Mouse (Mus musculus) spleen, postnatal 4 days (tissue): ENCODE measurements around the gene E330009J07Rik.

Experiments
- DNase-seq, 2 experiments: peaks; one replicate each; pipeline ENCODE4 v3.0.0; 2022; ENCODE audit warnings: low spot score in 2 of 2

The E330009J07Rik gene

DNA sequence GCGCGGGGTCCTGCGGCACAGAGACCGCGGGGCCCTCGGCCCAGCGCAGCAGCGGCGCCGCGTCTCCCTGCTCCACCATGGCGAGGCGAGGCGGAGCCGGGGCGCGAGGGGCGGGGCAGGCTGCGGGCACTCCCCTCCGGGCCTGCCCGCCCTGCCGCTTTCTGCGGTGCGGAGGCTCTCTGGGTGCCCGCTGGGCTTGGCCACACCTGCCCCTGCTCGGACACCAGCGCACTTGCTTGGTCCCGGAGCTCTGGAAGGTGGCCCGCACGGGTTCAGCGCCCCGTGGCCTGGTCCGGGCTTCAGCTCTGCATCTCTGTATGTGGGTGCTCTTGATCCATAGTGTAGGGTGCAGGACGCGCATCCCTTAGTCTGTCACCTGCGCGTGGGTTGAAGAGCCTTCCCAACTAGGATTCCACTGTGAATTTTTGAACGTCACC, at the start of gene E330009J07Rik:
Gene E330009J07Rik, minus strand, starts transcription at position 89 of the 437 bp plus-strand sequence.
- DNase-seq, result peak; percentile 75 to 89

DNA sequence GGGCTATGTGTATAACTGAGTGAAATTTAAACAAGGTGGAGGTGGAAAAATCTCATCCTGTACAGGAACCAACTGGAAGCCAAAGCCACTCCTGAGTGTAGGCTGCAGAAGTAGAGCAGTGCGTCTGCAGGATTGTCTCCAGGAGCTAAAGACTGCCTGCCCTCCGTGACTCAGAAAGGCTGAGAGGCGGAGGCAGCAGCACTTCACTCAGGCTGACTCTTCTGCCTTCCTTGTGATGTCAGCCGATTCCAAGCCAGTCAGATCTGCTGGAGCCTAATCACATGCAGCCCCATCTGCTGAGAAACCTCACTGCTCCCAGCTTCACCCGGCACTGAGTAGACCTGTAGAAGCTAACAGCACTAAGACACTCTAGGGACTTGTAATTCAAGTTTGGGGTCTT, 46.4 kb upstream of the E330009J07Rik start:
- DNase-seq, result no peak

DNA sequence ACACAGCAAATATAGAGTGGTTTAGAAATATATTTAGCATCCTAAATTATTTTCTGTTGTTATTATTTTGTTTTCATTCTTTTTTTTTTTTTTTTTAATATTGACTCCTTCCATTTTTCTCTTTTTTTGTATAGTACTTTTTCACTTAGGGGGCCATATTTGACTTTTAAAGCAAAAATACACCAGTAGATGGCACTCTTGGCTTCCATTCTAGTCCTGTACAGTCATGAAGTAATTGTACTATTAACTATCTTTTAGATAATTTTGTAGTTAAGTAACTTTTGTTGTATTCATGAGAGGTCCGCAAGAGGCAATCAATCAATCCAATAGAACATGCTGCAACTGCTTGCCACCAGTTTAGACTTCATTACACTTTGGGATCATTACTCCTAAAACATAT, 43.8 kb upstream of the E330009J07Rik start:
- no peak for DNase-seq

DNA sequence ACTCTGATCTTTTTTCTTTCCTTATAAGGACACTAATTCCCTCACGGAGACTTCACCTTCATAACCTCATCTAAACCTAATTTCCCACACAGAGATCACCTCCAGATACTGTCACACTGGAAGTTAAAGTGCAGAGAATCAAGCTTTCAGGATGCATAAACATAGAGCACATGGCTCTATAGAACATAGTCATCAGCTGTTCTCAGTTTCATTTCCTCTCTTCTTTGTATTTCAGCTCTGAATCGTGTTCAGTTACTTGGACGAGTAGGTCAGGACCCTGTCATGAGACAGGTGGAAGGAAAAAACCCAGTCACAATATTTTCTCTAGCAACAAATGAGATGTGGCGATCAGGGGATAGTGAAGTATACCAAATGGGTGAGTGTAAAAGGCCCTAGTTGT, 40.2 kb upstream of the E330009J07Rik start:
- DNase-seq, result no peak

DNA sequence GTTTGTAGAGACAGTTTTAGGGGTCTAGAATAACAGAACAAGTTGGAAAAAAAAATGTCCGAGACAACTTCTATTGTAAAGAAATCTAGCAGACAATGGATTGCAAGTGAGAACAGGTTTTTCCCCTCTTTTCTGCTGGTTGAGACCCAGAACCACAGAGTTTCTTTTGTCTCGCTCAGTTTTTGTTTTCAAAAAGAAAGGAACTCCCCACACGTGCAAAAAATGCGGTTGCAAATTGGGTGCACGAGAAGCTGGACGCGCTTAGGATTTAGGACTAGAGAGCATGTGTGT, 35.7 kb upstream of the E330009J07Rik start:
- DNase-seq, result no peak

DNA sequence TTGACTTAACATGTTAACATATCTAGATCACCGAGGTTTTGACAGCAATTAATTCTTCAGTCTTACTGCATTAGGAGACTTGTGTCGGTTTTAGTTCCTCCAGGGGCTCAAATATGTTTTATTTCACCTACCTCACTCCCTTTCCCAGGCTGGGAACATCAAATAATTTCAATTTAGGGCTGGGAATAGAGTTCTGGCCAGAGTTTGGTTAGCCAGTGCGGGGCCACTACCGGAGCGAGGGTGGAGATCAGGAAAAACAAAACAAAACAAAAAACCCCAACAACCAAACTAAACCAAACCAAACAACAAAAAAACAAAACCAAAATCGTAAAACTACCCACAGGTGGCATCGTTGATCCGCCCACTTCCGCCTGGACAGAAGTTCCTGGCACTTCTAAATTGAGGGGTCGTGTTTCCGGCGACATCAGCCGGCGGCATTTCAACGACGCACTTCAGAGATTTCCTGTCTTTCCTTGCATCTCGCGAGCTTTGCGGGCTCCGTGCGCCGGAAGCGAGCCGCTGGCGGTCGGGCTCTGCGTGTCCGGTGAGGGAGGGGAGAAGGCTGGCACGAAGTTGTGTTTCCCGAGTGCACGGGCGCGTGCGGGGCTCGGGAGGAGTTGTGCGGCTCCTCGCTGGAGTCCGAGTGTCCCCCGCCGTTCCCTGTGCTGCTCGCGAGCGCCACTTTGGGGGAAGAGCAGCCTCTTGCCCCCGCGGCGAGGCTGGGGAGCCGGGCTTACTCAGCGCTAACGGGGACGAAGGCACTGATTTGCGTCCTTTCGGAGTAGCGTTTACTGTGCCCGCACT, 35.2 kb upstream of the E330009J07Rik start, which contains the start of gene Ssbp1:
Gene Ssbp1, plus strand, starts transcription at position 437 of the 804 bp plus-strand sequence.
- DNase-seq, result peak; percentile 88 to 93

DNA sequence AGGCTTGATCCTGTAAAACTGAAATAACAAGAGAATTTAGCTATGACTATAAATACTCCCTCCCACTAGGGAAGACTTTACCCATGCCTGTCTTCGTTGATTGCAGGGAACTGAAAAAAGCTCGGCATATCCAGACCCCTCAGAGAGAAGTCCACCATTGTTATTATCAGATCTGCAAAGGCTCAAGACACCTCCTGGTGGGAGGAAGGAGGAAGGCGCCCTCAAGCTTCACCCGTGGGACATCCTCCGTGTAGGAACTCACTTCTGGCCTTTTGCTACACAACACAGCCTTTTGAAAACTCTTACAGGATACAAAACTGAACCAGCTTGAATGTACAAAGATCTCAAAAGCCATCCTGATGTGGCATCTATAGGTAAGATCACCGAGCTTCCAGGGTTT, 29.8 kb upstream of the E330009J07Rik start:
- no peak for DNase-seq

DNA sequence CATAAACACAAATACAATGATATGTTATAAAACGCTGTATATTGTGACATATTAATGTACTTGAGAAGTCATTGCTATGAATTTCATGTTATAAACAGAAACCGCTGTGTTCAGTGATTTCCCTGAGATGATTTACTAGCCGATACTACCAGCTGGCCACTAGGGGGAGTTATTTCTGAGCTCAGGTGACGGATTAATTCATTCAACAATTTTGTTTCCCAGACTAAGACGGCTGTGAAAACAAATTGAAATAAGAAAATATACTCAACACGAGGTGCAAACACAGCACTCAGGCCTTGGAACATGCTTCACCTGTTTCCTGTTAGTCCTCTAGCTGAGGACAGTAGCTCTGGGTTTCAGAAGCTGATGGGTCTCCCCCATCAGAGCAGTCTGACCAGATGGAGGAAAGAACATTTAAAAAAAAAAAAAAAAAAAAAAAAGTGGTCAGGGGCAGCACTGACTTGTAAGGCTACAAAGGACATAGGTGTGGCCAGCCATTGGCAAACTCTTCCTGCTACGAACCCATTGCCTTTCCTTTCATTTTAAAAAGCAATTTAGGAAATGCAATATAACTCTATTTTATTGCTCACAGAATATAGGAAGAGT, 18.6 kb upstream of the E330009J07Rik start:
- no peak for DNase-seq

DNA sequence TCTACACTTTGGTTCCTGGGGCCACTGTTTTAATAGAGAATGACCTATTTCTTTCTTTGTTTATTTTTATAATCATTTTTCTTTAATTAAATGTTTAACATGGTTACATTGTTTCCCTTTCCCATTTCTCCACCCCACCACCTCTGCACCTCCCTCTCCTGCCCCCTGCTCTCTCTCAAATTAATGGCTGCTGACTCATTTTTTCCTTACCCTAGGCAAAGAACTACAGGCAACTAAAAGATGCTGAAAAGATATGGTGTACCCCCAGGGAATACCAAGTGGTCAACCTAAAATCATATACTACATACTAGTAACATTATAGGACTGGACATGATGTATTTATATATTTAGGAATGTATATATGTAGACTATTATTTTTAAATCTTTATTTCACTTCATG, 12.7 kb upstream of the E330009J07Rik start:
- DNase-seq, result no peak

DNA sequence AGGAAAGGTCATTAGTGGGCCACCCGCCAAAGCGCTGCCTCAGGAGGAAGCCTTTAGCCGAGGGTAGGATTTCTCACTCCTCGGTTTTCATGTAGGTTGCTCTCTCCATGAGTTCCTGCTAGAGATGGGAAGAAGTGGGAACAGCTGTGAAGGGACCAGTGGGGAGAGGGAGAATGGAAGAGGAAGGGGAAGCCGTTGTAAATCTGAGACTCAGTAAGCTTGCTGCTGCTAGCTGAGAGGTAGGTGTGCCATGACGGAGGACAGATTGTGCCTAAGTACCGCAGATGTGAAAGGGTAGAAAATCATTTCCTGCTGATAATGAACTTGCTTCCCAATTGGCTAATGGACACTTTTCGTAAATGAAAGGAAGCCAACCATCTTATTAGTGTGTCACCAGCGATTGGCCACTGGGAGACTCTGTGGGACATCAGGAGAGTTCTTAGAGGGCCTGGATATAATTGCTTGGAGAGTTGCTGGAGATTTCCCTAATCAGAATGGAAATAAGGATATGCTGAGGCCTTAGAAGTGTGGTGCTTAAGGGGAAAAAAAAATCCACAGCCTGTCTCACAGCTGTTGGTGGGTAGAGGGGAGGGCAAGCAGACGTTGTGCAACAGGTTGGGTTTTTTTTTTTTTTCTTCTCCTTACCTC, 7.5 kb upstream of the E330009J07Rik start:
- no peak for DNase-seq

DNA sequence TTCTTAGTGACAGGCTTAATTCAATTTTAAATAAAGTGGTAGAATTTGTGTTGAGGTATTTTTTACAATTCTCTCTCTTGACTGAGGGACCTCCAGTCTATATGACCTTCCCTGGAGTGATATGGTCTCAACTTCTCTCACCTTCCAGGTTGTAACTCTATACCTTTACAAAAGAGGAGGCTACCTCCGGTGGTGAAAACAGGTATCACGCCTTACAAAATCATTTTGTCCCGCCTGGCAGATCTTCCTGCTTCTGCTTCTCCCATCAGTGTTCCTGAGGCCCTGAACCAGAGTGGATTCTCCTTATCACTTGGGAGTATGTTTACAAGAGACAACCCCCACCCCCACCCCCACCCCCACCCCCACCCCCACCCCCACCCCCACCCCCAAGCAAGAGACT, 5.8 kb upstream of the E330009J07Rik start:
- no peak for DNase-seq

DNA sequence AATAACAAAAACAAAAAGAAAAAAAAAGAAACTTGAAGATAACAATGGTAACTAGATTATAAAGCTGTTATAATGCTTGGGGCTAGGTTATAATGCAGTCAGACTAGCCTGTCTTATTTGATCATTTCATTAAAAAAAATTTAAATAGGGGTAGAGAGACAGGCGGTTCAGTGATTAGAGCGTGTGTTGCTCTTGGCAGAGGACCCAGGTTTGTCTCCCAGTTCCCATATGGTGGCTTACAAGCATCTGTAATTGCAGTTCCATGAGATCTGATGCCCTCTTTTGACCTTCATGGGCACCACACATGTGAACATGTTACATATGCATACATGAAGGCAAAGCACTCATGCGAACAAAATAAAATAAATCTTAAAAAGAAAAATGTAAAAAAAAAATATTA, 5.3 kb upstream of the E330009J07Rik start:
- no peak for DNase-seq

DNA sequence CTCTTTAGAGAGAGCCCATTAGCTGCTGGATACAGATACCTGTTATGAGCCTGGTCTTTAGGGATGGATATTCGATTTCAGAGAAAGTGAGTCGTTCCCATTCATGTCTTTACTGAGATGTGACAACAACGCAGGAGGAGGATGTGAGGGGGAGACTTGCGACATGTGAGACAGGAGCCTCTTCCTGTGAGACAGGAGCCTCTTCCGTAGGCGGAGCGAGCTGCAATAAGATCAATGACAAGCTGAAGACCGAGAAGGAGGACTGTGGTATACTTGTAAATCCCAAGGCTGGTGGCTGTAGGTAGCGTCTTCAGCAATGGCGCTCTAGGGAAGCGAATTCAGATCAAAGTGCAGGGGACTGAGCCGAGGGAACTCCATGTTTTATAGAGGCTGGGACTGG, 3.8 kb upstream of the E330009J07Rik start:
- no peak for DNase-seq

DNA sequence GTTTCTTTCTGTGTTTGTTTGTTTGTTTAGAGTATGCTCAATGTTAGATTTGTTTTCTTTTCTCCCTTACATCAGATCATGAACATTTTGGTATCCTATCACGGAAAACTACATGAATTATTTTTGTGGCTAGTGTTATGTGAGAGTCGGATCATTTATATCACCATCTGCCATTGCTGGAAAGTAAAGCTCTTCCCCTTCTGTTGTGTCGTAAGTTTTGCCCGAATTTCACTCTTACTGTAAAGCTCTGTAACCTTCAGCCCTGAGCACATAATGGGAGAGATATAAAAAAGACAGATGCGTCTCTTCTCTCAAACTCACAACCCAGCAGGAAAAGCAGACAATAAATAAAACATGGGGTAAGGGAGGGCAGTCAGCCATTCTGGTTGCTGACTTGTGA, 3.0 kb upstream of the E330009J07Rik start, which contains the start of gene Wee2:
Gene Wee2, plus strand, starts transcription at position 153 of the 400 bp plus-strand sequence.
- no peak for DNase-seq

DNA sequence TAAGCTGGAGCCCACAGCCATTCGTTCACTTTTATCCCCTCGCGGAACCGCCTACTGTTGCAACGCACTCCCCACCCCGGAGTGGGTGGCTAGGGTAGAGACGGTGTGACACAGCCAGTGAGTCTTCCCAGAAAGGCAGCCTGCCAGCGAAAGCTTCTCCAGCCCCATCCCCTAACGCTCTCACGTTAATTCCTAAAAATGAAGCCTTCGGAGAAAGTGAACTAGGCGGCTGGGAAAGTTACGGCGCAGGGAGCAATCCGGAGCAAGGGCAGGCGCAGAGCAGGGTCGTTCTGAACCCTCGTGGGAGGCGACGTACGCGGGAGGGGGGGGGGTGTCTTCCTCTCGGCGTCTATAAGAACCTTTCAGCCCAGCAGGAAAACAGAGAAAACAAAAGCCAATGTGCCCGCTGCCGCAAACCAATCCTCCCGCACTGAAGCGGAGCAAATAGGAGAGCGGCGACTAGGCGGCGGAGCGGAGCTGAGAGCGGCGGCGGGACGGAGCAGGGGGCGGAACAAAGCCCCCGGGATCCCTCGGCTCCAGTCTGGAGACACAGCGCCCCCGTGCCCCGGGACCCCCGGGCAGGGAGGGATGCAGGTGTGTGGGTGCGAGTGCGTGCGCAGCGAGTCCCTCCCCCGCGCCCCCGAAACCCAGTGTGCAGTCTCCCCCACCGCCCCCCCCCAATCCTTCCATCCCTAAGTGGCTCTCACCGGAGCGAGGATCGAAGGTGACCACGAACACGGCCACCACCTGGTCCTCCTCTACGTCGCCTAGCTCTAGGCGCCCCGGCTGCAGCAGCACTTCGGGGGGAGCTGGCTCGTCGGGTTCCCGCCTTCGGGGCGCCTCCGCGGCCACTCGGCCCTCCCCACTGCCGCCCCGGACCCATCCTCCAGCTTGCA, 536 bp downstream of the E330009J07Rik start:
- no peak for DNase-seq

DNA sequence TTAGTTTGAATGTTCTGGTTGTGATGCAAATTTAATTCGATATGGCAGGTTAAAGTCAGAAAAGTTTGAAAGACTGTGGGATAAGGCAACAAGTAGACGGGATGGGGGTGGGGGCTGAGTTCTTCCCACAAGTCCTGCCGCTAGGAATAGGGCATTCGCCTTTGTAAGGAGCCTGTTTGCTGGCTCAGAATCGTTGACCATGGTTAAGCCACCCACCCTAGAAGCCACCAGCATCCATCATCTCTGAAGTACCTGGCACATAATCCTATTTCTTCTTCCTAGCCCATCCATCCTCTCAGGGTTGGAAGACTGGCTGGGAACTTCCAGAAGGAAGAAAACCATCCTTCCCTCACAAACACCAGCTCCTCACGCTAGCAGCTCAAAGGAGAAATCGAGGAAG, 1.2 kb downstream of the E330009J07Rik start:
- no peak for DNase-seq

DNA sequence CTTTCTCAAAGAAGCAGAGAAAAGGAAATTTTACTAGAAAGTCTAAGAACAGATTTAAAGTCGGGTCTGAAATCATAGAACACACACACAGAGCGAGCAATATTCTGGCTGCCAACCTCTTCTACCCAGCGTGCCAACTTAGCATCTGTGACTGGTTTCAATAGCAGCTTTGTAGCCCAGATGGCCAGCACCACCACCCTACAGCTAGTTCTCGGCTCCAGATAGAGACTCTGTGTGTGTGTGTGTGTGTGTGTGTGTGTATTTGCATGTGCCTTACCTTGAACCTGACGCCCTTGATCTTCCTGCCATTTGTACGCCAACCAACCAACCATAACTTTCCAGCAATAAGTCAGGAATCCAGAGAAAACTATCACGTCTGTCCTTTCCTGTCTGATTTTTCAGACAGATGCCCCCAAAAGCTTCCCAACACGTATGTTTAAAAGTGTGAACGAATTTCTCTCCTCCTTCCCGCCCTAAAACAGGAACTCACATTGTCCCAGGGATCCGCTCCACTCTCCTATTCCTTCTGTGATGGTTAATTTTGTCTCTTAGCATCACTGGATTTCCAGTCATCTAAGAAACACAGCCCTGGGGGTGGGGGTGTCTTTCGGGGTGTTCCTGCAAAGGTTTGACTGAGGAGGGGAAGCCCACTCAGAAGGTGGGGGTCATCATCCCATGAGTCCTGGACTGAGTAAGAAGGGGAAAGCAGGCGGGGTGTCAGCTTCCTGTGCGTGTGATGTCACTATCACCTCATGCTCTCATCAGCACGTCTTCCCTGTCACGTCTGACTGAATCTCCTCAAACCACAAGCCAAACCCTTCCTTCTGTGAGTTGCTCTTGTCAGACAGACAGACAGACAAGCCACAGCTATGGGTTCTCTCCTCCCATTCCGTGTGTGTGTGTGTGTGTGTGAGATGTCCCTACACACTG, 3.3 kb downstream of the E330009J07Rik start:
- no peak for DNase-seq

DNA sequence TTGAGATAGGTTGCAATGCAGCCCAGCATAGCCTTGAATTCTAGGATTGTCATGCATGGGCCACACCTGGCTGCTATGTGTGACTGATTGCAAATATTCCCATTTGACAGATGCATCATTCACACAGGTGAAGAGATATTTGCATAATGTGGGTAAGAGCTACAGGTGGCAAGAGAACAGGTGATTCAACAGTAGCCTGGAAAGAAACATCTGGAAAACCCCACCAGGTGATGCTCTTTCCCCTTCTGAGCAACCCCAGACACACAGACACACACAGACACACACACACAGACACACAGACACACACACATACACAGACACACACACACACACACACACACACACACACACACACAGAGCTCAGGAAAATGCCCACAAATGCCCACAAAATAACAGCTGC, 4.1 kb downstream of the E330009J07Rik start:
- DNase-seq, result no peak

DNA sequence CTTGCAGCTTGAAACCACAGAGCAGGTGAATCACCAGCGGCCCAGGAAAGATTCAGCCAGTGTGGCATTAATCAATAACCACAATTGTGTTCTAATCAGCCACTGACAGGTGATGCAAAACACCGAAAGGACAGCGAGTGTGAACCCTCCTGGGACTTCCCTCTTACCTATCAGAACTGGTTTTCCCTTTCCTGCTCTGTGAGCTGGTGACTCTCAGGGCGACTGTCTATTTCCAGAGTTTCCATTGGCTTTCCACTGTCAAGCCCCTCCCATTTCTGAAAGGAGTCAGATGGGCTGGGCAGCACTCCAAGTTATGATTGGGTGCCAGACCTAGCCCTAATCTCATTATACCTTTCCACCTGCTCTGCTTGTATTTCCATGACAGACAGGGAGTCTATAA, 4.6 kb downstream of the E330009J07Rik start:
- no peak for DNase-seq

DNA sequence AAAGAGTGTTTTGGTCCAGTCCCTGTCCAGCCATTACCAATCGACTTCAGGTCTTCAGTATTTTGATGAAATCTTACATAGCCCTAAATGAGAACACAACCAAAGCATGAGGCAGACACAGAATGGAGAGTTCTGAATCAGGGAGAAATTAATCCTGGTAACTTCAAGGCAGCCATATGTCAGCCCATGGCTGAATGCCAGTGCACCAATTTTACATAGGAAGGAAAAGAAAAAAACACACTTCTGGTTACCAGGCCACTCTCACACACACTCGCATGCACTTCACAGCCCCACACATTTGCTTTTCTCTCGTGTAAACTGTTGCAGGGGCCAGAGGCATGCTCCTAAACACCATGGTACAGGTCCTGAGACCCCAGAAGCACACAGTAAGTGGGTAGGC, 5.1 kb downstream of the E330009J07Rik start:
- no peak for DNase-seq

DNA sequence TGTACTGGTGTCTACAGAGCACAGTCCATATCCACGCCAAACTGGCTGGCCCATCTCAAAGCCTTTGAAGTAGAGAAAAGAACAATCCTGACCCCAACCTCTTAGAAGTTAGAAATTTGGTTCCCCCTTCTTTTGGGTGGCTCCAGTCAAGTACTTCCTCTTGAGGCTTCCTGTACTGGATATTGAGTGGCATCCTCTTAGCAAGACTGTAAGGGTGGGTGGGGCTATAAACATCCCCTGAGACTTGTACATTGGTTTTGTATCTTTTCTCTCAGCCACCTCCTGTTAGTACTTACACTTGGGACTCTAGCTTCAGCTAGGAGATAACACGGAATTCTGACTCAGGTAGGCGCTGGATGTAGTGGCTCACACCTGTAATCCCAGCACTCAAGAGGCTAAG, 5.7 kb downstream of the E330009J07Rik start:
- DNase-seq, result no peak
